Mouse (Mus musculus): ENCODE measurements around the gene Atxn7l1. TPM values are rescaled to one million over a fixed set of nuclear protein-coding genes. Genes with fewer than 3 reads are reported as not detected.

Atxn7l1 gene
- polyA plus RNA-seq, 1 experiment = 3.9 TPM

GRCm38 (mm10) chr12:33206300-33206699 is 58.8 kb downstream of the Atxn7l1 start:
- no peaks in the 10 kb centered on the region for H3K9me3 ChIP-seq (ENCODE audit: control insufficient read depth, low read length)
- H3K4me1 ChIP-seq (ENCODE audit: control insufficient read depth) = peaks cover 31% of the 10 kb centered on the region
- peaks cover 52% of the 10 kb centered on the region for H3K36me3 ChIP-seq (ENCODE audit: control insufficient read depth)
- TF ChIP-seq GATA1 (IDR thresholded peaks at IDR 0.05; ENCODE audit: low read length) (no peak), TAL1 (IDR thresholded peaks at IDR 0.05; ENCODE audit: low read length) (no peak)
- H3K27me3 ChIP-seq (ENCODE audit: control insufficient read depth) = no peaks in the 10 kb centered on the region
- no peak overlapping the region for H3K4me3 ChIP-seq (replicated peaks)

GRCm38 (mm10) chr12:33210856-33211255 is 63.4 kb downstream of the Atxn7l1 start:
- H3K4me1 ChIP-seq (ENCODE audit: control insufficient read depth) = peaks cover 35% of the 10 kb centered on the region
- H3K27me3 ChIP-seq (ENCODE audit: control insufficient read depth) = no peaks in the 10 kb centered on the region
- TF ChIP-seq TAL1 (IDR thresholded peaks at IDR 0.05; ENCODE audit: low read length) = no peak
- no peak for TF ChIP-seq GATA1 (IDR thresholded peaks at IDR 0.05; ENCODE audit: low read length)
- H3K4me3 ChIP-seq (replicated peaks) = no peak overlapping the region
- H3K36me3 ChIP-seq (ENCODE audit: control insufficient read depth) = peaks cover 54% of the 10 kb centered on the region
- H3K9me3 ChIP-seq (ENCODE audit: control insufficient read depth, low read length) = no peaks in the 10 kb centered on the region

GRCm38 (mm10) chr12:33218215-33218859 is 70.8 kb downstream of the Atxn7l1 start:
- H3K27me3 ChIP-seq (ENCODE audit: control insufficient read depth) = no peaks in the 10 kb centered on the region
- H3K9me3 ChIP-seq (ENCODE audit: control insufficient read depth, low read length) = peaks cover 6% of the 10 kb centered on the region
- H3K4me1 ChIP-seq (ENCODE audit: control insufficient read depth) = peaks cover 85% of the 10 kb centered on the region
- TF ChIP-seq TAL1 (IDR thresholded peaks at IDR 0.05; ENCODE audit: low read length) (0 out of 3 replicates have a peak, but pooled peaks have one; percentile 14), GATA1 (IDR thresholded peaks at IDR 0.05; ENCODE audit: low read length) (no peak)
- H3K36me3 ChIP-seq (ENCODE audit: control insufficient read depth) = peaks cover 72% of the 10 kb centered on the region
- peak overlapping the region; percentile 16 for H3K4me3 ChIP-seq (replicated peaks)

- peak overlapping the region; percentile 62 for H3K4me3 ChIP-seq (replicated peaks)
- peaks cover 75% of the 10 kb centered on the region for H3K36me3 ChIP-seq (ENCODE audit: control insufficient read depth)
- H3K9me3 ChIP-seq (ENCODE audit: control insufficient read depth, low read length) = peaks cover 6% of the 10 kb centered on the region
- H3K27me3 ChIP-seq (ENCODE audit: control insufficient read depth) = no peaks in the 10 kb centered on the region
- peaks cover 90% of the 10 kb centered on the region for H3K4me1 ChIP-seq (ENCODE audit: control insufficient read depth)
- TF ChIP-seq GATA1 (IDR thresholded peaks at IDR 0.05; ENCODE audit: low read length) (no peak), TAL1 (IDR thresholded peaks at IDR 0.05; ENCODE audit: low read length) (no peak)
Observed at GRCm38 (mm10) chr12:33219436-33219835, 71.9 kb downstream of the Atxn7l1 start.

GRCm38 (mm10) chr12:33220081-33220480 is 72.6 kb downstream of the Atxn7l1 start:
- TF ChIP-seq TAL1 (IDR thresholded peaks at IDR 0.05; ENCODE audit: low read length) (no peak), GATA1 (IDR thresholded peaks at IDR 0.05; ENCODE audit: low read length) (no peak)
- Histone ChIP-seq H3K4me3 (replicated peaks) (peak overlapping the region; percentile 62), H3K4me1 (ENCODE audit: control insufficient read depth) (peaks cover 94% of the 10 kb centered on the region), H3K9me3 (ENCODE audit: control insufficient read depth, low read length) (peaks cover 6% of the 10 kb centered on the region), H3K27me3 (ENCODE audit: control insufficient read depth) (no peaks in the 10 kb centered on the region), H3K36me3 (ENCODE audit: control insufficient read depth) (peaks cover 75% of the 10 kb centered on the region)

- Histone ChIP-seq H3K9me3 (ENCODE audit: control insufficient read depth, low read length) (peaks cover 6% of the 10 kb centered on the region), H3K27me3 (ENCODE audit: control insufficient read depth) (no peaks in the 10 kb centered on the region), H3K4me1 (ENCODE audit: control insufficient read depth) (peaks cover 95% of the 10 kb centered on the region), H3K4me3 (replicated peaks) (peak overlapping the region; percentile 62), H3K36me3 (ENCODE audit: control insufficient read depth) (peaks cover 76% of the 10 kb centered on the region)
- TF ChIP-seq TAL1 (IDR thresholded peaks at IDR 0.05; ENCODE audit: low read length) (peak; percentile 77), GATA1 (IDR thresholded peaks at IDR 0.05; ENCODE audit: low read length) (peak; percentile 93)
Observed at GRCm38 (mm10) chr12:33220509-33221051, 73.1 kb downstream of the Atxn7l1 start.

- no peak for TF ChIP-seq TAL1 (IDR thresholded peaks at IDR 0.05; ENCODE audit: low read length)
- no peak for TF ChIP-seq GATA1 (IDR thresholded peaks at IDR 0.05; ENCODE audit: low read length)
- peaks cover 65% of the 10 kb centered on the region for H3K36me3 ChIP-seq (ENCODE audit: control insufficient read depth)
- no peak overlapping the region for H3K4me3 ChIP-seq (replicated peaks)
- H3K4me1 ChIP-seq (ENCODE audit: control insufficient read depth) = peaks cover 90% of the 10 kb centered on the region
- H3K9me3 ChIP-seq (ENCODE audit: control insufficient read depth, low read length) = peaks cover 6% of the 10 kb centered on the region
- H3K27me3 ChIP-seq (ENCODE audit: control insufficient read depth) = no peaks in the 10 kb centered on the region
Observed at GRCm38 (mm10) chr12:33222187-33222586, 74.7 kb downstream of the Atxn7l1 start.

GRCm38 (mm10) chr12:33225117-33225541 is 77.6 kb downstream of the Atxn7l1 start:
- H3K4me1 ChIP-seq (ENCODE audit: control insufficient read depth) = peaks cover 66% of the 10 kb centered on the region
- no peak overlapping the region for H3K4me3 ChIP-seq (replicated peaks)
- H3K27me3 ChIP-seq (ENCODE audit: control insufficient read depth) = no peaks in the 10 kb centered on the region
- TF ChIP-seq GATA1 (IDR thresholded peaks at IDR 0.05; ENCODE audit: low read length) (no peak), TAL1 (IDR thresholded peaks at IDR 0.05; ENCODE audit: low read length) (no peak)
- H3K9me3 ChIP-seq (ENCODE audit: control insufficient read depth, low read length) = peaks cover 6% of the 10 kb centered on the region
- peaks cover 39% of the 10 kb centered on the region for H3K36me3 ChIP-seq (ENCODE audit: control insufficient read depth)

GRCm38 (mm10) chr12:33225978-33226377 is 78.5 kb downstream of the Atxn7l1 start:
- H3K27me3 ChIP-seq (ENCODE audit: control insufficient read depth) = no peaks in the 10 kb centered on the region
- H3K36me3 ChIP-seq (ENCODE audit: control insufficient read depth) = peaks cover 37% of the 10 kb centered on the region
- peaks cover 6% of the 10 kb centered on the region for H3K9me3 ChIP-seq (ENCODE audit: control insufficient read depth, low read length)
- H3K4me3 ChIP-seq (replicated peaks) = no peak overlapping the region
- no peak for TF ChIP-seq TAL1 (IDR thresholded peaks at IDR 0.05; ENCODE audit: low read length)
- TF ChIP-seq GATA1 (IDR thresholded peaks at IDR 0.05; ENCODE audit: low read length) = no peak
- peaks cover 57% of the 10 kb centered on the region for H3K4me1 ChIP-seq (ENCODE audit: control insufficient read depth)

Data from erythroblast, embryonic 14.5 days (primary cell).